Mouse (Mus musculus) kidney, adult 2 months (tissue): ENCODE data around the gene Tpo.

Experiments
- CTCF ChIP-seq: fragments of 200-500 bp; conservative IDR thresholded peaks from 2 replicates; pipeline ENCODE4 v1.5.1; 2011; ENCODE audit warnings: low read depth, mild to moderate bottlenecking, control low read depth, low read length, moderate library complexity, mixed read lengths; ENCODE audit not compliant: insufficient read depth, insufficient read length
- POLR2A ChIP-seq: fragments of 200-500 bp; IDR thresholded peaks from one replicate; pipeline ENCODE4 v1.6.1; 2011; ENCODE audit warnings: low read depth, low read length, control low read depth

- TF ChIP-seq POLR2A = no peak
- no peak for TF ChIP-seq CTCF
Measured at GRCm38 (mm10) chr12:30020447-30020846, 112.0 kb downstream of the Tpo start.
